Mouse (Mus musculus) cerebellum, adult 8-10 months (tissue): ENCODE results near the gene Zcchc13.
A peak's percentile ranks its signal among the peaks of the same experiment; 100 is the strongest.

Experiments used
- DNase-seq: peaks from one replicate; pipeline ENCODE4 v3.0.0; 2022

The Zcchc13 gene

DNA sequence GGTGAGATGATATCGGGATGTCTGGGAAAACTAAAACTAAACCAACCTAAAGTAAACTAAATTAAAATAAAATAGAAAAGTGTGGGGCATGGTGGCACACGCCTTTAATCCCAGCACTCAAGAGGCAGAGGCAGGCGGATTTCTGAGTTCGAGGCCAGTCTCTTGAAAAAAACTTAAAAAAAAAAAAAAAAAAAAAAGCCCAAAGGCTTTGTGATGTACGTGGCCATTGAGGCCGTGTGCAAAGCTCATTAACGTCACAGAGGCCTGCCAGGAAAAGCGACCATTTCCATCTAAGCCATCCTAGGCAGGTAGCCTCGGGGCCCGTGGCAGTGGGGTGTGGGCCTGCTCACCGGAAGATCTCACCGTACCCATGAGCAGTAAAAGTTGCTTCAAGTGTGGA, at the start of gene Zcchc13:
Gene Zcchc13, plus strand, starts transcription at position 284 of the 400 bp plus-strand sequence.
- DNase-seq = no peak

DNA sequence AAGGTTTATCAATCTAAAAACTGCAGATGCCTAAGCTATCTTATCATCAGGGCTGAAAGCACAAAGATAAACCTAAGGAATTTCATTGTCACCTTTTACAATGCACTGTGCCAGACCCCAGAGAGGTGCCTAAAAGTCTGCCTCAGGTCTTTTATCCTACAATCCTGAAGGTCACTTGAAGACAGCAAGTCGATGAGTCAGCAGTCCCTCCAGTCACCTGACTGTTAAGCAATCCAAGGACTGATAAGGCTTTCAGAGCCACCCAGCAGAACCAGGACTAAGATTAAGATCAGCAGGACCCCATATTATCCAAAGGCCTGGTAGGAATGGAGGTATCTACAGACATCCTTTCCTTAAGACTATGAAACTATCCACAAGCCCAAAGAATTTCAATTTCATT, 46.1 kb upstream of the Zcchc13 start:
- no peak for DNase-seq

DNA sequence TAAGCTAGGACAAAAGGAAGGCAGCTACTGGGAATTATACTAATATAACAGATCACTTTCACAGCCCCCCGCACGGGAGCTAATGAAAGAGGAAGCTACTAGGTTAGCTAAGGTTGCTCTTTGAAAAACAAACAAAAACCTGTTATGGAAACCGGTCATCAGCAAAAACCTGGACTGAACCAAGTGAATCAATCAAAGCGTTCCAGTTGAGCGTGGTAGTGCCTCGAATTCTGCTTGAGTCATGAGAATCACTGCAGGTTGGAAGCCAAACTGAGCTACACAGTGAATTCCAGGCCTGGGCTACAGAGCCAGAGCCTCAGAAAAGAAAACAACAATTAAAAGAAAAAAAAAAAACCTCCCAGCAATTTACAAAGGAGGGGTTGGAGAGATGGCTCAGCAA, 38.3 kb upstream of the Zcchc13 start:
- DNase-seq = no peak

DNA sequence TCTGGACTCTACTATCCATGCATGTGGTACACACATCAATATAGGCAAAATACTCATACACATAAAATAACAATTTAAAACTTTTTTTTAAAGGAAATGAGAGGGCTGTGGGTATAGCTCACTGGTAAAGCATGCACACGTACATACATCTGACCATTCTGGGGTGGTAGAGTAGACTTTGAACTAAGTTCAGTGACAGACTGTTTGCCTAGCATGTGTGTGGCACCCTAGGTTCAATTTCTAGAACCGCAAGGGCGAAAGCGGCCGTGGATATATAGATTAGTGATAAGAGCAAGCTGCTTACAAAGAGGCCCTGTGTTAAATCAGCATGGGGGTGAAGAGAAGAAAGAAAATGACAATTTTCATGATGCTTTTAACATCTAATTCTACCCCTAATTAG, 27.8 kb upstream of the Zcchc13 start:
- DNase-seq = no peak

DNA sequence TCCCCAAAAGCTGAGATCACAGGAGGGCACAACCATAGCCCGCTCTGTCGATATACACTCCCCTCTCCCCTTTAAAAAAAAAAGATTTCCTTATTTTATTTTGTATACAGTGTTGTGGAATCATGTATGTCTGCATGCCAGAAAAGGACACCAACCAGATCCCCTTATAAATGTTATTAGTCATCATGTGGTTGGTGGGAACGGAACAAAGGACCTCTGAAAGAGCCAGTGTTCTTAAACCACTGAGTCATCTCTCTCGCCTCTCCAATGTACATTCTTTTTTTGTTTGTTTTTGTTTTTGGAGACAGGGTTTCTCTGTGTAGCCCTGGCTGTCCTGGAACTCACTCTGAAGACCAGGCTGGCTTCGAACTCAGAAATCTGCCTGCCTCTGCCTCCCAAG, 26.2 kb upstream of the Zcchc13 start:
- DNase-seq = no peak

DNA sequence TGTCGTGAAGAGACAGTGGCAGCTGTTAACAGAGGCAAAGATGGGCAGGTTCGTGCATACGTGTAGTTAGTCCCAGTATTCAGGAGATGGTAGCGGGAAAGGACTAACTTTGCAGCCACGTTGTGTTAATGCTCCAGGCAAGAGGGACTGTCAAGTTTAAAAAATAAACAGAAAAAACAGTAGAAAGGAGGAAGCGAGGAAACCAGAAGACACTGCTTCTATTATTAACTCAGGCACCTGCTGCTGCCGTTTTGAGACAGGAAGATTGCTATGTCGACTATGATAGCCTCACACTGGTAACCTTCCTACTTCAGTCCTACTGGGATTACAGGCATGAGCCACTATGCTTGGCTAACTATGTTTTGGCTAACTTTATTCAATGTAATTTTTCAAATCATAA, 24.9 kb upstream of the Zcchc13 start:
- DNase-seq = no peak

DNA sequence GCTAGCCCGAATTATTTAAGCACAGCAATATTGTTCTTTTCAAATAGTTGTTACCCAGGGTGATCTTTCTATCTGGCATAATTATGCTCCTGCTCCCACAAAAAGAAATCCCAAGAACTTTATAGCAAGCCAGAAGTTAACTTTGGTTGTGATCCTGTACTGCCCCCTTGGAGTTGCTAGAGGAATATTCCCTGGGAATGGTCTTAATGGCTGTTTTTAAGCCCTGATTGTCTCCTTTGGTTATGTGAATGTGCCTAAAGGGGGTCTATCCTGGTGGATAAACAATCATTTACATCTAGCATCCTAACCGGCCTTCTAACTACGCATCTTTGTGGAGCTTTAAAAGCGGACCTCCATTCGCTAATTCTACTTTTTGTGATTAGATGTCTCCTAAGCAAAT, 20.0 kb upstream of the Zcchc13 start:
- DNase-seq = no peak

DNA sequence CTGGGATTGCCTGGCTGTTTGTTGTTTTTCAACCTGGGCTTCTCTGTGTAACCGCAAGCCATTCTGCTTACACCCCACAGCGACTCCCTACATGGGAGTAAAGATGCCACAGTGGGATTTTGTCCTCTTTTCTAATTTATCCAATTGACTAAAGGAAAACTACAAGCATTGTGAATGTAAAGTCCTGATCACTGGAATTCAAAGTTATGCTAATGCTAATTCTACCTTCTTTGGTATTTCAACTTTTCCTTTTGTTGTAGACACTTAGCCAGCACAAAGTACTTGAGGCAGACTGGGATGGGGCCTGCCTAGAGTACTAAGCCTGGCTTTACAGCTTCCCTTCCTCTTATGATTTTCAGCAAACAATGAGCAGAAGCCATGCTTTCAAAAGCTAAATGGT, 18.9 kb upstream of the Zcchc13 start:
- no peak for DNase-seq

DNA sequence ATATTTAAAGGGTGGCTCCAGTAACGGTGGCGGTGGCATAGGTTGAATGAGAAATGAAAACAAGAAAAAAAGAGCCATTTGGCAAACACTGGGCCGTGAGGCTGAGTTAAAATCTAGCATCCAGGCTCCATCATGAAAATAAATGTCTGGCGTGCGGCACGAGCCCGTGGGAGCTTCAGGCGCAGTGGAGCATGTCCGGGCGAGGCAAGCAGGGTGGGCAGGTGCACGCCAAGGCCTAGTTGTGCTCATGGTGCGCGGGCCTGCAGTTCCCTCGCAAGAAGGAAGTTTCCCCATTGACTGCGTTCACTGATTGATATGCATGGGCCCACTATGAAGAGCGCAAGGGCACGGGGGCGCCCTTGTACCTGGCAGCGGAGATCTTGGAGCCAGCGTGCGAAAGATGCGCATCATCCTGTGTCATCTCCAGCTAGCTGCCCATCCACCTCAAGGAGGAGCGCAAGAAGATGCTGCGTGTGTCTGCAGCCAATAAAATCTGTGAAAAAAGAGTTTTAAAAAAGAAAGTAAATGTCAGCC, 15.6 kb upstream of the Zcchc13 start:
- peak; percentile 20 for DNase-seq

DNA sequence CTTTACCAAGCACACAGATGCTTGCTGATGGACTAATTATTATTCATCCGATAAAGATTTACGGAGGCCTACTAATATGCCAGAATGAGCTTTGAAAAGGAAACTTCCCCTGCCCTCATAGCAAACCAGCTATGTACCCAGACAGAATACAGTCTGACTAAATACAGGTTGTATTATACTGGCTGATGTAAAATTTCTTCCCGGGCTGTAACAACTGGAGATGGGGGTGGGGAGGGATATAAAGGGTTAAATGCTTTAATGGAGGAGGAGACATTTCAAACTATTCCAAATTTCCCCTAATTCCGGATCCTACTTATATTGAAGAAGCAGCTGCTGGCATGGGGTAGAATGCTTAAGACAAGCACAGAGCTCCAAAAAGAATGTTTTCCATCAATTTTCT, 14.9 kb upstream of the Zcchc13 start:
- DNase-seq = no peak

DNA sequence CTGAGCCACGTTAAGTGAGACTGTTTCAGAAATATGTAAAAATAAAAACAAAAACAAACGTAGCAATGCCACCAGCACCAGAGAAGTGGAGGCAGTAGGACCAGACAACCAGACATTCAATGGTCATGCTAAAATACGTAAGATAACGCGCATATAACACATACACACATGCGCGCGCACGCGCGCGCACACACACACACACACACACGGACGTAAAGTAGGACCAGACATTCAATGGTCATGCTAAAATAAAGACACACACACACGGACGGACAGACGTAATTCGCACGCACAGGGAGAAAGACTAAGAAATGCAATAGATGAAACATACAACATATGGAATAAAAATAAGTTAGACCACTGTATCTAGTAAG, 14.2 kb upstream of the Zcchc13 start:
- DNase-seq = peak; percentile 51

DNA sequence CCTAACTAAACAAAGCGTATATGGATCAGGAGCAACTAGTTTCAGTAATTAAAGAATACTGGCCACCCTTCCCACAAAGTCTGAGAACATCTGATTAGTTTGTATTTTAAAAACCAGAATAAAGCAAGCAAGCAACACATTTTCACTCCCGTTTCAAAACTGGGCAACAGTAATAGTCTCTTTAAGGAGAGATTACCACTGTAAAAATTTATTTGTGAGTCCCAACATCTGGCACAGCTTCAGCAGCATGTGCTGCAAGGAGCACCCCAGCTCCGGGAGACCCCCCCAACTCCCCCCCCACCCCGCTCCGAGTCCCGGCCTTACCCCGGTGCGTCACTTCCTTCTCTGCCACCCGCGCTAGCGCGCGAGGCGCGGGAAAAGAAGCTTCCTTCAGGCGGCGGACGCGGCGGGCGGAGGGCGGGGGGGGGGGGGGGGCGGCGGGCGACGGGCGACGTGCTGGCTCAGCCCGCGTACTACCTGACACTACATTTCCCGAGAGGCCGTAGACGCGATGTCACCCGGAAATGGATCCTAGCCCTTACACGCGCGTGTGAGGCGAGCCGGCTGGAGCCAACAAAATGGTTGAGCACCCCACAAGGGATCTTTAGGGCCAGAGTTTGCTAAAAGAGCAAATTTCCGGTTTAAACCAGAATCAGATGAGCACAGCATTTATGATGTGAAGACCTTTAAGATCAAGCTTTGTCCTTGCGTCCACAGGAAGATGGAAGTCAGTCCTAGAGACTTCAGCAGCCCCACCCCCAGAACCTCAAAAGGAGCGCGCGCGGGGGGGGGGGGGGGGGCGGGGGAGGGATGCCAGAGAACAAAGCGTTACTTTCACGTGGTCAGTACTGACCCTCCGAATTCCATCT, 13.6 kb upstream of the Zcchc13 start:
- DNase-seq = peak; percentile 83

DNA sequence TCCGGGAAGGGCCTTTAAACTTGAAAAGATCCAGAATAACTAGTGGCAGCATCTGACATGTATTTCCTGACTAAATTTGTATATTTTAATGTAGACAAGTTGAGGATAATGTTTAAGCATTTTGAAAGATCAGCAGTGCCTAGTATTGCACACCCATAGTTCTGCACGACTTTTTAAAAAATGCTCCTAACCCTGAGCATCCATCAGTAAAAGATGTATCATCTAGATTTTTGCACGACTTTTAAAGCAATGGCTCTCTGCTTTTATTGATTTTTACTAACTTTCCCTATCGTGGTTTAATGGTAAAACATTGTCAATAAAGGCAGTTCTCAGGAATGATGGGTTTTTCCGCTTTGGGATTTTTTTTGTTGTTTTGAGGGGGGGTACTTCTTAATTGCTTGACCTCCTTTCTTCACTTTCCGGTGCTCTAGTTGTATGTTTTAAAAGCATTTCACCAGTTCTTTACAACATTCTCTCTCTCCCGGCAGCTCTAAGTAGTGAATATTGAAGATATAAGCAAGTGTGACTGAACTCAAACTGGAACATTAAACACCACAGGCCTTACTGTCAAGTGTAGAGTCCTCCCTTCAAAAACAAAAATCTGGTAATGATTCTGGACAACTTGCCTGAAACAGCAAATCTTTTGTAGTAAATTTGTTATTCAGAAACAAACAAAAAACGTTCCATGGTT, 12.8 kb upstream of the Zcchc13 start:
- no peak for DNase-seq

DNA sequence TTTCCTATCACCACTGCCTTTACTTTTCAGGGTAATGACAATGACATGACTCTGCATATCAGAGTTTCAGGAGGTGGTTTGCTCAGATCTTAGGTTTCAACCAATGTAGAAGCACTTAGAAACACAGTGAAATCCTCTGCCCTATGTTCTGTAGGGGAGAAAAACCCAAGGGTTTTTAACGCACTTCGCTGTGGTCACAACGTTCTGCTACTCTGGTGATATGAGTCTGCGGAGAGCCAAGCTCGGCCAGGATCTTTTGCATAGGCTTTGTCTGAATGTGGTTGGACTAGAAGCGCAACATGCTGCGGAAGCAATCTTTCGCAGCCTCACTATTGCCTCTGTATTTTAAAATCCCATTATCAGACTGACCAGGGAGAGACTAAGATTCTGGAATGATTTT, 8.6 kb upstream of the Zcchc13 start:
- DNase-seq = no peak

DNA sequence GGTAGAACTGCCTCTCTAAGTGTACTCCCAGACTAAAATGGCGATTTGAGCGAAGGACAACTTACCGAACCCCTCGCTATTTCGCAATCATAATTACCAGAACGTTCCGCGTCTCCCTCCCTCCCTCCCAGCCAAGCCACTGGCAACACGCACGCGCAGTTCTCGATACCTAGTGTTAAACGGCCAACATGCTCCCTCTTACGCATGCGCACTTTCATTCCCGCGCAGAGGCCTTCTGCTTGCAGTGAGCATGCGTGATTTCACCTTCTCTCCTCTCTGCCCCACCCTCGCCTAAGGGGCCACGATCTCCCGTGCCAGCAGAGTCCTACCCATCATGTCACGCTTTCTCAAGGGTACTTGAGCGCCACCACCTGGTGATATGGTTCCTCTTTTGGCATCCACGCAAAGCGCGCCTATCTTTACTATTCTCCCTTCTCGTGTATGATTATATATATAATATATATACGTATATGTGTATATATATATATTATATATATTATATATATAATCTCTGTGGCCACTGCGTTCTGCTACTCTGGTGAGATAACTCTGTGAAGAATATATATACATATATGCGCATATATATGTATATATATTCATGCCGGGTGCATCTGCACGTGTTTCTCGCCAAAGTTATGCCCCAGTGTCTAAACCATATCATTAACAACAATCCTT, 8.0 kb upstream of the Zcchc13 start:
- peak; percentile 98 for DNase-seq

DNA sequence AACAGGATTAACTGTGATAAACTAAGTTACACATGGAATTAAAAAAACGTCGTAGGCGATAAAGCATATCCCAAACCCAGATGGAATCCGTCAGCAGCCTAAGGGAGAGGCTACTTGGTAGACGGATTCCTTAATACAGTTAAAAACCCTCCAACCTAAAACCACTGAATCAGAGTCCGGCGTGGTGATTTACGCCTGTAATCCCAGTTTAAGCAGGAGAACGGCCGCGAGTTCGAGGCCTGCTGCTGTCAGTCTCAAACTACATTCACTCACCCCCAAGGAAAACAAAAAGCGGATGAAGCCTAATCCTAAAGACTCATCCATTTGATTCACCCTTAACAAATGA, 7.5 kb upstream of the Zcchc13 start:
- peak; percentile 45 for DNase-seq

DNA sequence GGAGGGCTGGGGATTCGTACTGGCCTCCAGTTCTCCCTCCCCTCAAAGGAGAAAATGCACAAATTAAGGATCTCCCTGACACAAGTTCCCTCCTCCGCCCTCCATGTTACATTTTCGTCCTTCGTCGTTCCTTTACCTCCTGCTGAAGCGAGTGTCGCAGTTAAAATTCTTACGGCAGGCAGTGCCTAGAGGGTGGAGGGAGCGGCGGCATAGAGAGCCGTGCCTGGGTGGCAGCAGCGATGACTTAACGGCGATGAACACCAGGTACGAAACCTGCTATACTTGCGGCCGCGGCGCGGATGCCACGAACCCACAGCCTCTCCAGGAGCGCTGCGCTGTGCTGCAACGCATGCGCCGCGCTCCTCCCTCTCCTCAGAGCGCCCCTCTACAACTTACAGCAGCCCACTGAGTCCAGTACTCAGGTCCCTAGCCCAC, 7.0 kb upstream of the Zcchc13 start:
- DNase-seq = peak; percentile 56

DNA sequence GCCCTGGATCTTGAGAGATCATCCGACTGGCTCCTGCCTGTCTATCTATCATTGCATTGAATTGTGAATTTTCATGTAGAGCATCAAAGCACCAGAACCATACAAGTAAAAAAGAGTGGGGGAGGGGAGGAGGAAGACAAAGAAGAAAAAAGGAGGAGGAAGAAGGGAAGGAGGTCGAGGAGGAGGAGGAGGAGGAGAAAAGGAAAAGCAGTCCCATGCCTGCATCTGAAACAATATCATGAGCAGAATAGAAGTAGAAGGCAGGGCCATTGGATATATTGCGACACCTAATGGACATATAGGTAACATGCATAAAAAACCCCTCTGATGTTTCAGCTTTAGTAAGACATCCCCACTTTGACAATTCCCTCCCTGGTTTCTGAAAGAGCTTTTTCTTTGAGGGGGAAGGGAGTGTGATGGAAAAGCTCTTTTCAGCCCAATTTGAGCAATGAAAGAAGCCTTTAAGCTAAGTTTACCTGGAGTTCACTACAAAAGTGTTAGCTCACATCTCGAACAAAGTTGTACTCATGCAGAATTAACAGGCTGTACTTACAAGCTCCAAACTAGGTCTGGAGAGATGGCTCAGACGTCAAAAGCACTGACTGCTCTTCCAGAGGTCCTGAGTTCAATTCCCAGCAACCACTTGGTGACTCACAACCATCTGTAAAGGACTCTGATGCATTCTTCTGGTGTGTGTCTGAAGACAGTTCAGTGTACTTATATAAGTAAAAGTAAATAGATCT, 5.8 kb upstream of the Zcchc13 start:
- DNase-seq = peak; percentile 35

DNA sequence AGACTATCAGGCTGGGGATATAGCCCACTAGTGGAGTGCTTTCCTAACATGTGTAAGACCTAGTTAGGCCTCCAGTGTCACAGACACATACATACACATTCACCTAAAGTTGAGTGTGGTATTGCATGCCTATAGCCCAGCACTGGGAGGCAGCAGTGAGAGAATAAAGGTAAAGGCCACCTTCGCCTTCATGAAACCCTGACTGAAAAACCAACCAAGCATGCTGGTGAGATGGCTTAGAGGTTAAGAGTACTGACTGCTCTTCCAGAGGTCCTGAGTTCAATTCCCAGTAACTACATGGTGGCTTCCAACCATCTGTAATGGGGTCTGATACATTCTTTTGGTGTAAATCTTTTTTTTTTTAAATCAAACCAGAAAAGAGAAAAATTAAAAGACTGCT, 1.5 kb upstream of the Zcchc13 start:
- DNase-seq = no peak

DNA sequence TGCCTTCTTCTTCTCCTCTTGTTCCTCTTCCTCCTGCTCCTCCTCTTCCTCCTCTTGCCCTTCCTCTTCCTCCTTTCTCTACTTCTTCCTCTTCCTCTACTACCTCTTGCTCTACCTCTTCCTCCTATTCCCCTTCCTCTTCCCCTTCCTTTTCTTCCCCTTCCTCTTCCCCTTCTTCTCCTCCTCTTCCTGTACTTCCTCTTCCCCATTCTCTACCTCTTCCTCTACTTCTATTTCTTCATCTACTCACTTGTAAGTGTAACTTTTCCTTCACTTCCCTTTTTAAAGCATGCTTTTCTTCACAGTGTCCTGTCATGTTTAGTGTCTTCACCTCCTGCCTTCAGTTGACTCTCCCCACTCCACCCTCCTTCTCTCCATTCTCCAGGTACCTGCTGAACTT, 3.5 kb downstream of the Zcchc13 start:
- no peak for DNase-seq

DNA sequence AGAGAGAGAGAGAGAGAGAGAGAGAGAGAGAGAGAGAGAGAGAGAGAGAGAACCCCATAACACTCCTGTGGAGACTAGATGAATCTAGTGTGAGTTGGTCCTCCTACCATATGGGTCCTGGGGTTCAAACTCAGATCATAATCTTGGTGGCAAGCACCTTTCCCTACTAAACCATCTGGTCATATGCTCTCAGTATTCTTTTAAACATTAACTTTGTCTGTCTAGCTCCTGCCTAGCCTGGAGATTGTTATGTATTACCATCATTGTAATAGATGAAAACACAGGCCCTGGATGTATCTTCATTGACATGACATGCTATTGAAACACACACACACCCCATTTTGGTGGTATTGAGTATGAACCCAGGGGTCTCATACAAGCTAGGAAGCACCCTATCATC, 5.6 kb downstream of the Zcchc13 start:
- no peak for DNase-seq

DNA sequence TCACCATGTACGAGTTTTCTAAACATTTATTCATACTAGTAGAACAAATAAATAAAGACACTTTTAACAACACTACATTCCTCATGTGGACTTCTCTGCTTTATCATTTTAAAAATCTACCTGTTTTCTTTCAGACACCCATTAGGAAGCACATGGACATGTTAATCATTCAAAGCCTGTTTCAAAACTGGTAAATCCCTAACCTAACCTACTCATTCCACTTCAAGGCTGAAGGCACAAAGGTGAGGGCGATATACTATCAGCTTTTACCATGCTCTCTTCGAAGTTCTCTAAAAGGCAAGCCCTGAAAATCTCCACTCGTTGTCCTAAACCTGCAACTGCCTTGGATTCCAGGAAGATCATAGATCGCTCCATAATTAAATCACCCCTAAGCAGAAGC, 8.2 kb downstream of the Zcchc13 start:
- DNase-seq = no peak

DNA sequence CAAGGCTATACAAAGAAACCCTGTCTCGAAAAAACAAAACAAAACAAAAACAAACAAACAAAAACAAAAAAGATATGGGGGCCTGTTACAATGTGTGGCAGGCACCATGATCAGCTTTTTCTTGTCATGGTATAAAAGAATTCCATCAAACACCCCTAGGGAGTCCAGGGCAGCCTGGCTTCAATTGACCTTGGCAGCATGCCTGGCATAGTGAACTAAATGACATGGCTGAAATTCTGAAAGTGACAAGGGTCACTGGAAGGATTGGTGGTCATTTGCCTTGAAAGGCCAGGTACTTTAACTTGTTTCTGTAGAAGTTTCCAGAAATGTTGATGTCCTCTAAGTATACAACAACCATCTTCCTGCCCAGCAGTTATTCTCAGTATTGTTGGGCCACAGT, 13.9 kb downstream of the Zcchc13 start:
- no peak for DNase-seq
